Mouse (Mus musculus) left cerebral cortex, adult 9 months (tissue): ENCODE measurements around the gene Wdr62.
A peak's percentile ranks its signal among the peaks of the same experiment; 100 is the strongest.

ENCODE experiments used
- DNase-seq, 2 experiments: peaks; one replicate each; pipeline ENCODE4 v3.0.0; 2022; ENCODE audit warnings: low spot score in 2 of 2

Wdr62 gene

GRCm38 (mm10) chr7:30279951-30280669, at the start of gene Wdr62, which contains the start of gene Thap8:
Wdr62 (minus strand) TSS chr7:30280419.
Thap8 (plus strand) TSS chr7:30280094.
- peak; percentile 77 to 92 for DNase-seq

GRCm38 (mm10) chr7:30328379-30328778, 48.2 kb upstream of the Wdr62 start:
- DNase-seq: no peak

- DNase-seq: no peak
Observed at GRCm38 (mm10) chr7:30327140-30327539, 46.9 kb upstream of the Wdr62 start.

GRCm38 (mm10) chr7:30326427-30326826, 46.2 kb upstream of the Wdr62 start:
- no peak for DNase-seq

GRCm38 (mm10) chr7:30325364-30325763, 45.1 kb upstream of the Wdr62 start:
- no peak for DNase-seq

- peak in 1 of 2 experiments; percentile 79 for DNase-seq
Observed at GRCm38 (mm10) chr7:30324300-30324944, 44.2 kb upstream of the Wdr62 start.

- DNase-seq: no peak
Observed at GRCm38 (mm10) chr7:30323795-30324194, 43.6 kb upstream of the Wdr62 start, which contains the start of gene Sdhaf1. Sdhaf1 (minus strand) TSS chr7:30323895.

GRCm38 (mm10) chr7:30322865-30323264, 42.6 kb upstream of the Wdr62 start:
- no peak for DNase-seq

GRCm38 (mm10) chr7:30322285-30322667, 42.1 kb upstream of the Wdr62 start:
- DNase-seq: peak; percentile 95 to 98

GRCm38 (mm10) chr7:30321539-30322284, 41.5 kb upstream of the Wdr62 start, which contains the start of gene E130208F15Rik:
E130208F15Rik (plus strand) TSS chr7:30321740.
- peak in 1 of 2 experiments; percentile 76 for DNase-seq

GRCm38 (mm10) chr7:30320946-30321345, 40.7 kb upstream of the Wdr62 start:
- DNase-seq: no peak

- DNase-seq: no peak
Observed at GRCm38 (mm10) chr7:30318142-30318541, 37.9 kb upstream of the Wdr62 start.

GRCm38 (mm10) chr7:30315559-30316529, 35.6 kb upstream of the Wdr62 start:
- no peak for DNase-seq

- DNase-seq: no peak
Observed at GRCm38 (mm10) chr7:30314721-30315155, 34.5 kb upstream of the Wdr62 start, which contains the start of gene Syne4. Syne4 (plus strand) TSS chr7:30314807.

GRCm38 (mm10) chr7:30313666-30314320, 33.6 kb upstream of the Wdr62 start:
- DNase-seq: no peak

- DNase-seq: no peak
Observed at GRCm38 (mm10) chr7:30310136-30310535, 29.9 kb upstream of the Wdr62 start.

- no peak for DNase-seq
Observed at GRCm38 (mm10) chr7:30309395-30310129, 29.3 kb upstream of the Wdr62 start.

- peak; percentile 96 to 98 for DNase-seq
Observed at GRCm38 (mm10) chr7:30308076-30309005, 28.1 kb upstream of the Wdr62 start, which contains the start of gene Alkbh6. Alkbh6 (plus strand) TSS chr7:30308717.
